Mouse (Mus musculus) spleen, adult 2 months (tissue): ENCODE data around the gene Sipa1l2. TPM values are rescaled to one million over a fixed set of nuclear protein-coding genes. Genes with fewer than 3 reads are reported as not detected.

Experiments
- DNase-seq, 2 experiments: peaks; one replicate each; pipeline versions ENCODE4 v3.0.0 to v3.0.0-alpha.2; 2012 to 2021; ENCODE audit warnings: low spot score in 2 of 2, low read depth in 1 of 2
- H3K27ac ChIP-seq: fragments of 200-500 bp; 2 replicates; pipeline ENCODE4 v1.5.1; 2012; ENCODE audit warnings: low read length, inconsistent platforms; ENCODE audit not compliant: insufficient read depth
- H3K27me3 ChIP-seq: fragments of 200-500 bp; 2 replicates; pipeline ENCODE4 v1.6.1; 2012; ENCODE audit warnings: mild to moderate bottlenecking, moderate library complexity, low read length, inconsistent platforms; ENCODE audit not compliant: control insufficient read depth, insufficient read depth
- H3K36me3 ChIP-seq: fragments of 200-500 bp; 2 replicates; pipeline ENCODE4 v1.6.1; 2012; ENCODE audit warnings: mild to moderate bottlenecking, low read length, inconsistent platforms; ENCODE audit not compliant: control insufficient read depth, insufficient read depth
- H3K4me1 ChIP-seq: fragments of 200-500 bp; 2 replicates; pipeline ENCODE4 v1.6.1; 2011; ENCODE audit warnings: inconsistent platforms; ENCODE audit not compliant: control insufficient read depth, insufficient read depth, insufficient read length
- H3K4me3 ChIP-seq: fragments of 200-500 bp; 2 replicates; pipeline ENCODE4 v1.5.1; 2011; ENCODE audit warnings: mild to moderate bottlenecking, inconsistent platforms; ENCODE audit not compliant: insufficient read depth, insufficient read length; ENCODE audit errors: extremely low read depth
- CTCF ChIP-seq: fragments of 200-500 bp; IDR thresholded peaks from 2 replicates; pipeline ENCODE4 v1.5.1; 2011; ENCODE audit warnings: mild to moderate bottlenecking, inconsistent platforms; ENCODE audit not compliant: insufficient read depth, insufficient read length, insufficient replicate concordance; ENCODE audit errors: extremely low read depth
- POLR2A ChIP-seq: fragments of 200-500 bp; IDR thresholded peaks from 2 replicates; pipeline ENCODE4 v1.6.1; 2011; ENCODE audit warnings: low read depth, low read length, inconsistent platforms
- WGBS: fragments of 180-500 bp; shearing (Covaris S2); methylation state at CpG from one replicate; pipeline ENCODE4 v1.1.7; 2018; 5-methylcytosine and 5-hydroxymethylcytosine counted together
- polyA plus RNA-seq: library from polyadenylated mRNA; depleted of rRNA; stranded (reverse); fragments of >200 nt; gene quantifications from 2 replicates; pipeline ENCODE4 v1.2.3, GENCODE M21; 2012

The Sipa1l2 gene
- polyA plus RNA-seq, 1 experiment = 9.7 TPM

- no peak for DNase-seq
- Histone ChIP-seq H3K36me3 (no peaks in the 10 kb centered on the region; the same call in 1 of the 2 replicates), H3K27me3 (no peaks in the 10 kb centered on the region), H3K4me1 (no peaks in the 10 kb centered on the region), H3K27ac (no peak overlapping the region), H3K4me3 (no peak overlapping the region)
- TF ChIP-seq POLR2A (no peak), CTCF (no peak)
- 70% methylated on average over 4 of the region's 4 CpGs for WGBS
Observed at GRCm38 (mm10) chr8:125509776-125510175, 59.8 kb downstream of the Sipa1l2 start.

- Histone ChIP-seq H3K4me3 (no peak overlapping the region), H3K36me3 (no peaks in the 10 kb centered on the region; the same call in 1 of the 2 replicates), H3K27ac (no peak overlapping the region), H3K4me1 (no peaks in the 10 kb centered on the region), H3K27me3 (no peaks in the 10 kb centered on the region)
- 90% methylated on average over 6 of the region's 6 CpGs for WGBS
- DNase-seq = no peak
- TF ChIP-seq CTCF (no peak), POLR2A (no peak)
Observed at GRCm38 (mm10) chr8:125509175-125509574, 60.4 kb downstream of the Sipa1l2 start.

- TF ChIP-seq CTCF = no peak
- no peak for TF ChIP-seq POLR2A
- no peaks in the 10 kb centered on the region for H3K27me3 ChIP-seq
- H3K36me3 ChIP-seq = no peaks in the 10 kb centered on the region; the same call in 1 of the 2 replicates
- no peak for DNase-seq
- WGBS = 86% methylated on average over 8 of the region's 8 CpGs
- H3K4me1 ChIP-seq = no peaks in the 10 kb centered on the region; the same call in 1 of the 2 replicates
- H3K27ac ChIP-seq = no peak overlapping the region
- no peak overlapping the region for H3K4me3 ChIP-seq
Observed at GRCm38 (mm10) chr8:125507291-125507690, 62.3 kb downstream of the Sipa1l2 start.

- H3K4me1 ChIP-seq = no peaks in the 10 kb centered on the region; the same call in 1 of the 2 replicates
- TF ChIP-seq POLR2A (no peak), CTCF (no peak)
- DNase-seq = no peak
Observed at GRCm38 (mm10) chr8:125504605-125505257, 64.9 kb downstream of the Sipa1l2 start.

GRCm38 (mm10) chr8:125503808-125504207 lies 65.8 kb downstream of the Sipa1l2 start:
- H3K27me3 ChIP-seq = no peaks in the 10 kb centered on the region
- no peak for TF ChIP-seq POLR2A
- TF ChIP-seq CTCF = no peak
- H3K27ac ChIP-seq = no peak overlapping the region
- DNase-seq = no peak
- no peak overlapping the region for H3K4me3 ChIP-seq
- no peaks in the 10 kb centered on the region; the same call in 1 of the 2 replicates for H3K4me1 ChIP-seq
- WGBS = 80% methylated on average over 8 of the region's 8 CpGs
- H3K36me3 ChIP-seq = no peaks in the 10 kb centered on the region

More at GRCm38 (mm10) chr8:125504605-125505257, 64.9 kb downstream of the Sipa1l2 start:
- H3K27me3 ChIP-seq = no peaks in the 10 kb centered on the region
- no peak overlapping the region for H3K4me3 ChIP-seq
- WGBS = 71% methylated on average over 6 of the region's 6 CpGs
- no peaks in the 10 kb centered on the region; the same call in 1 of the 2 replicates for H3K36me3 ChIP-seq
- H3K27ac ChIP-seq = no peak overlapping the region

- H3K4me1 ChIP-seq = peaks cover 7% of the 10 kb centered on the region; the same call in 1 of the 2 replicates
- no peak for DNase-seq
- no peaks in the 10 kb centered on the region for H3K36me3 ChIP-seq
- no peak for TF ChIP-seq POLR2A
- no peak for TF ChIP-seq CTCF
- no peak overlapping the region for H3K27ac ChIP-seq
- WGBS = 52% methylated on average over 3 of the region's 3 CpGs
- no peaks in the 10 kb centered on the region for H3K27me3 ChIP-seq
- H3K4me3 ChIP-seq = no peak overlapping the region
Observed at GRCm38 (mm10) chr8:125502828-125503227, 66.8 kb downstream of the Sipa1l2 start.

- Histone ChIP-seq H3K27me3 (no peaks in the 10 kb centered on the region), H3K4me3 (no peak overlapping the region), H3K27ac (no peak overlapping the region), H3K4me1 (peaks cover 7% of the 10 kb centered on the region; the same call in 1 of the 2 replicates), H3K36me3 (no peaks in the 10 kb centered on the region)
- no peak for DNase-seq
- TF ChIP-seq CTCF (no peak), POLR2A (no peak)
- WGBS = 92% methylated on average over 5 of the region's 5 CpGs
Observed at GRCm38 (mm10) chr8:125500005-125500404, 69.6 kb downstream of the Sipa1l2 start.

GRCm38 (mm10) chr8:125498508-125498907 lies 71.1 kb downstream of the Sipa1l2 start:
- Histone ChIP-seq H3K27ac (no peak overlapping the region), H3K4me3 (no peak overlapping the region), H3K27me3 (no peaks in the 10 kb centered on the region), H3K36me3 (no peaks in the 10 kb centered on the region), H3K4me1 (peaks cover 7% of the 10 kb centered on the region; the same call in 1 of the 2 replicates)
- 24% methylated on average over 10 of the region's 10 CpGs for WGBS
- DNase-seq = no peak
- TF ChIP-seq POLR2A (no peak), CTCF (no peak)
